8 mouse cellular contexts compared by ENCODE assay signal in genomic region chr4:136755364-136755811, GRCm38 (mm10).
DNase-seq lines count a peak whose midpoint lies in the region; ATAC-seq and TF ChIP-seq lines count a peak whose summit lies in the region.

No protein-coding gene starts in this region.

- peaks cover 54% of the 10 kb centered on the region for H3K27me3 ChIP-seq in embryonic facial prominence, embryonic 10.5 days (replicated peaks; ENCODE audit: low read depth, poor library complexity, severe bottlenecking)
- H3K27me3 ChIP-seq in hindbrain, embryonic 13.5 days = no peaks in the 10 kb centered on the region
- peaks cover 7% of the 10 kb centered on the region; the same call in 1 of the 2 replicates for H3K27me3 ChIP-seq in liver, embryonic 14.5 days (ENCODE audit: control insufficient read depth, insufficient read depth, low read length)

- H3K4me2 ChIP-seq in hindbrain, embryonic 13.5 days = peak overlapping the region; percentile 44
- peak overlapping the region; percentile 49 for H3K4me2 ChIP-seq in liver, embryonic 14.5 days (ENCODE audit: low read depth)

- DNase-seq in layer of hippocampus, adult 18-20 months (ENCODE audit: low spot score in 2 of 2) = peak; percentile 38 to 45
- DNase-seq in layer of hippocampus, adult 9-10 months (ENCODE audit: low spot score) = no peak
- DNase-seq in embryonic facial prominence, embryonic 10.5 days (ENCODE audit: low spot score) = peak; percentile 89
- no peak for DNase-seq in liver, embryonic 14.5 days (ENCODE audit: low read depth in 3 of 3, low spot score in 3 of 3)
- DNase-seq in retina, postnatal 7 days (ENCODE audit: low read depth, low spot score) = peak; percentile 81
- no peak for DNase-seq in adrenal gland, adult 8-10 months
- no peak for DNase-seq in urinary bladder, adult 18-20 months (ENCODE audit: low spot score in 2 of 2)

- no peak for TF ChIP-seq CTCF in liver, embryonic 14.5 days (IDR thresholded peaks at IDR 0.05; ENCODE audit: low read depth)

- peaks cover 91% of the 10 kb centered on the region for H3K4me1 ChIP-seq in embryonic facial prominence, embryonic 10.5 days
- peaks cover 94% of the 10 kb centered on the region for H3K4me1 ChIP-seq in hindbrain, embryonic 13.5 days (replicated peaks)
- H3K4me1 ChIP-seq in liver, embryonic 14.5 days (replicated peaks; ENCODE audit: control insufficient read depth in 2 of 2, insufficient read depth in 2 of 2, low read length in 1 of 2) = no peaks in the 10 kb centered on the region

- no peak for TF ChIP-seq EP300 in liver, embryonic 14.5 days (IDR thresholded peaks at IDR 0.05; ENCODE audit: low read depth)

- under 1% methylated on average over 31 of the region's 31 CpGs for WGBS in embryonic facial prominence, embryonic 10.5 days
- WGBS in hindbrain, embryonic 13.5 days = 2% methylated on average over 30 of the region's 31 CpGs
- WGBS in liver, embryonic 14.5 days (ENCODE audit: insufficient replicate concordance) = 1% methylated on average over 31 of the region's 31 CpGs

- H3K36me3 ChIP-seq in embryonic facial prominence, embryonic 10.5 days (replicated peaks) = peaks cover 20% of the 10 kb centered on the region
- no peaks in the 10 kb centered on the region for H3K36me3 ChIP-seq in hindbrain, embryonic 13.5 days
- no peaks in the 10 kb centered on the region for H3K36me3 ChIP-seq in liver, embryonic 14.5 days (replicated peaks; ENCODE audit: control insufficient read depth, insufficient read depth, low read depth)

- ATAC-seq in hindbrain, embryonic 13.5 days (ENCODE audit: low FRiP score) = peak; percentile 72
- ATAC-seq in liver, embryonic 14.5 days (ENCODE audit: insufficient read depth) = no peak

- H3K4me3 ChIP-seq in embryonic facial prominence, embryonic 10.5 days = peak overlapping the region; percentile 51
- H3K4me3 ChIP-seq in hindbrain, embryonic 13.5 days = peak overlapping the region; percentile 22
- no peak overlapping the region for H3K4me3 ChIP-seq in liver, embryonic 14.5 days (ENCODE audit: insufficient read depth in 1 of 2, low read depth in 2 of 2, low read length in 2 of 2)

- H3K9me3 ChIP-seq in embryonic facial prominence, embryonic 10.5 days = no peaks in the 10 kb centered on the region
- H3K9me3 ChIP-seq in hindbrain, embryonic 13.5 days = no peaks in the 10 kb centered on the region
- H3K9me3 ChIP-seq in liver, embryonic 14.5 days (ENCODE audit: control insufficient read depth, low read length) = no peaks in the 10 kb centered on the region

- H3K27ac ChIP-seq in embryonic facial prominence, embryonic 10.5 days (replicated peaks) = peak overlapping the region; percentile 82
- H3K27ac ChIP-seq in hindbrain, embryonic 13.5 days = peak overlapping the region; percentile 97
- H3K27ac ChIP-seq in liver, embryonic 14.5 days = no peak overlapping the region

- H3K9ac ChIP-seq in hindbrain, embryonic 13.5 days = peak overlapping the region; percentile 68
- H3K9ac ChIP-seq in liver, embryonic 14.5 days (replicated peaks) = no peak overlapping the region

Comparison
In these comparisons a context has a peak if more than half of its experiments do, and no peak if none do; other contexts are left out.
1. DNase-seq: peak in layer of hippocampus, adult 18-20 months (2 of 2), embryonic facial prominence, embryonic 10.5 days (single experiment) and retina, postnatal 7 days (single experiment); none in layer of hippocampus, adult 9-10 months (single experiment), liver, embryonic 14.5 days (0 of 3), adrenal gland, adult 8-10 months (single experiment) and urinary bladder, adult 18-20 months (0 of 2).
2. H3K4me3 ChIP-seq: peak in embryonic facial prominence, embryonic 10.5 days (single experiment) and hindbrain, embryonic 13.5 days (single experiment); none in liver, embryonic 14.5 days (0 of 2).